ENCODE assay signal across 10 mouse cellular contexts in the genomic region with DNA sequence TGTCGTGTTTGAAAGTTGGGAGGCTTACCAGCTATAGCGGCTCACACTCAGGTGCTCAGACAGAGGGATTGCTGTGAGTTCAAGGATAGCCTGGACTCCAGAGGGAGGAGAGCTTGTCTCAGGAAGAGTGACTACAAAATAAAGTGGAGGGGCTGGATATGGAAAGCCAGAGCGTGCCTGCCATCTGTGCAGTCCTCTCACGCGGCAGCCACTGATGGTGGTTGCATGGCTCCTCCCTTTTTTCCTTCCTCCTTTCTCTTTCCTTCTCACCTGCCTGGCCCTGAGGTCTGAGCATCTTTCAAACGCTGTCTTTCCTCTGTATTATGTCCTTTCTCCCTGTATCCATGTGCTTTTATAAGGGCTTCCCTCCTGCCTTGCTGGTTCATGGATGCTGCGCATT. TPM values are rescaled to one million over a fixed set of nuclear protein-coding genes. Genes with fewer than 3 reads are reported as not detected.
DNase-seq lines count a peak whose midpoint lies in the region; ATAC-seq and TF ChIP-seq lines count a peak whose summit lies in the region.
"Had no signal": no experiment of that assay in that cellular context is flagged by ENCODE, and none has a peak within 500 bp of the region (broad histone marks: within the 10 kb centered on the region; RNA-seq: fewer than 3 reads in every experiment).

No protein-coding gene starts in this region.

- WGBS in kidney, embryonic 16.5 days: 78% methylated on average over 7 of the region's 7 CpGs
- 81% methylated on average over 7 of the region's 7 CpGs for WGBS in limb, embryonic 10.5 days
- WGBS in neural tube, embryonic 13.5 days: 82% methylated on average over 7 of the region's 7 CpGs

- no peaks in the 10 kb centered on the region for H3K27me3 ChIP-seq in kidney, embryonic 16.5 days (ENCODE audit: insufficient read depth, low read length)
- H3K27me3 ChIP-seq in limb, embryonic 10.5 days (ENCODE audit: low read depth, poor library complexity, severe bottlenecking): no peaks in the 10 kb centered on the region
- no peaks in the 10 kb centered on the region for H3K27me3 ChIP-seq in neural tube, embryonic 13.5 days

- no peak overlapping the region for H3K9ac ChIP-seq in kidney, embryonic 16.5 days (replicated peaks; ENCODE audit: low read length)
- peak overlapping the region; percentile 84; the same call in 1 of the 2 replicates for H3K9ac ChIP-seq in neural tube, embryonic 13.5 days

- no peak for ATAC-seq in kidney, embryonic 16.5 days (ENCODE audit: low FRiP score, low TSS enrichment)
- no peak for ATAC-seq in neural tube, embryonic 13.5 days (ENCODE audit: low read depth)
- no peak for ATAC-seq in erythroid progenitor cell, adult 5-6 weeks (replicated peaks; ENCODE audit: low FRiP score, poor library complexity, severe bottlenecking)
- ATAC-seq: inflammation-experienced regulatory T-cells, adult 6 months had no signal

- DNase-seq in kidney, postnatal 14 days: no peak
- no peak for DNase-seq in limb, embryonic 10.5 days (ENCODE audit: low spot score)
- DNase-seq in spleen, postnatal 4 days (ENCODE audit: low spot score in 2 of 2): no peak
- no peak for DNase-seq in yolk sac, embryonic 10.5 days (ENCODE audit: low spot score)

- H3K4me1 ChIP-seq in kidney, embryonic 16.5 days (ENCODE audit: insufficient read depth, low read length): peaks cover 21% of the 10 kb centered on the region
- peaks cover 7% of the 10 kb centered on the region for H3K4me1 ChIP-seq in embryonic fibroblast, embryonic 13.5 days (ENCODE audit: control insufficient read depth, insufficient read depth, low read length)
- peaks cover 36% of the 10 kb centered on the region for H3K4me1 ChIP-seq in limb, embryonic 10.5 days
- peaks cover 45% of the 10 kb centered on the region for H3K4me1 ChIP-seq in neural tube, embryonic 13.5 days (replicated peaks)

- peak overlapping the region; percentile 89; the same call in 1 of the 2 replicates for H3K4me2 ChIP-seq in kidney, embryonic 16.5 days (replicated peaks; ENCODE audit: low read depth, low read length)
- H3K4me2 ChIP-seq in neural tube, embryonic 13.5 days: peak overlapping the region; percentile 90

- TF ChIP-seq CTCF in embryonic fibroblast, embryonic 13.5 days (IDR thresholded peaks at IDR 0.05; ENCODE audit: borderline replicate concordance, insufficient read depth, low read length): no peak

- H3K9me3 ChIP-seq in kidney, embryonic 16.5 days (ENCODE audit: low read length): no peaks in the 10 kb centered on the region
- no peaks in the 10 kb centered on the region for H3K9me3 ChIP-seq in limb, embryonic 10.5 days (replicated peaks)
- H3K9me3 ChIP-seq in neural tube, embryonic 13.5 days: no peaks in the 10 kb centered on the region

- H3K4me3 ChIP-seq in kidney, embryonic 16.5 days (ENCODE audit: low read length): no peak overlapping the region
- peak overlapping the region; percentile 81 for H3K4me3 ChIP-seq in embryonic fibroblast, embryonic 13.5 days (ENCODE audit: insufficient read depth, low read length)
- peak overlapping the region; percentile 79; the same call in 1 of the 2 replicates for H3K4me3 ChIP-seq in limb, embryonic 10.5 days
- 0 out of 2 replicates have a peak overlapping the region, but pooled peaks have one; percentile 82 for H3K4me3 ChIP-seq in neural tube, embryonic 13.5 days

- TF ChIP-seq POLR2A in embryonic fibroblast, embryonic 13.5 days (IDR thresholded peaks at IDR 0.05; ENCODE audit: low read depth, low read length): no peak

- H3K27ac ChIP-seq in kidney, embryonic 16.5 days (ENCODE audit: low read length): no peak overlapping the region
- H3K27ac ChIP-seq in embryonic fibroblast, embryonic 13.5 days (ENCODE audit: insufficient read depth, low read length): no peak overlapping the region
- peak overlapping the region; percentile 63; the same call in 1 of the 2 replicates for H3K27ac ChIP-seq in limb, embryonic 10.5 days
- H3K27ac ChIP-seq in neural tube, embryonic 13.5 days (replicated peaks): no peak overlapping the region
- H3K27ac ChIP-seq: macrophage had no signal

- peaks cover 5% of the 10 kb centered on the region for H3K36me3 ChIP-seq in kidney, embryonic 16.5 days (ENCODE audit: insufficient read depth, low read length)
- peaks cover 40% of the 10 kb centered on the region for H3K36me3 ChIP-seq in limb, embryonic 10.5 days
- peaks cover 16% of the 10 kb centered on the region for H3K36me3 ChIP-seq in neural tube, embryonic 13.5 days

RNA-seq across cellular contexts. Expression of gene Aacs, which starts 2.4 kb away (rescaled TPM):
- 39.8 and 41.1 TPM in 2 replicates for polyA plus RNA-seq in kidney, embryonic 16.5 days (2015; fragmentation: Nextera tagmentation; extraction: Ambion mirVana)
- polyA plus RNA-seq in embryonic fibroblast, embryonic 13.5 days (2011; ENCODE audit: insufficient read length, low read depth, missing spikeins): 40.7 and 44.4 TPM in 2 replicates
- polyA plus RNA-seq in limb, embryonic 10.5 days (2016; fragmentation: Nextera tagmentation; extraction: Ambion mirVana): 56.7 and 57.9 TPM in 2 replicates
- 65.5 and 69.2 TPM in 2 replicates for polyA plus RNA-seq in neural tube, embryonic 13.5 days (2015; fragmentation: Nextera tagmentation; extraction: Ambion mirVana)
- total RNA-seq in erythroid progenitor cell, adult 5-6 weeks (2015; ENCODE audit: low replicate concordance): 6.5 and 13.4 TPM in 2 replicates
- total RNA-seq in erythroid progenitor cell, adult 5-6 weeks (2017; ENCODE audit: low replicate concordance): 1.2 and 7.1 TPM in 2 replicates

RNA-seq across cellular contexts. Expression of gene Bri3bp, which starts 36.7 kb away (rescaled TPM):
- 44.4 and 46.1 TPM in 2 replicates for polyA plus RNA-seq in kidney, embryonic 16.5 days (2015; fragmentation: Nextera tagmentation; extraction: Ambion mirVana)
- polyA plus RNA-seq in embryonic fibroblast, embryonic 13.5 days (2011; ENCODE audit: insufficient read length, low read depth, missing spikeins): 30.2 and 37.5 TPM in 2 replicates
- 52.1 and 59.0 TPM in 2 replicates for polyA plus RNA-seq in limb, embryonic 10.5 days (2016; fragmentation: Nextera tagmentation; extraction: Ambion mirVana)
- 33.3 and 33.8 TPM in 2 replicates for polyA plus RNA-seq in neural tube, embryonic 13.5 days (2015; fragmentation: Nextera tagmentation; extraction: Ambion mirVana)
- 5.4 and 10.5 TPM in 2 replicates for total RNA-seq in erythroid progenitor cell, adult 5-6 weeks (2015; ENCODE audit: low replicate concordance)
- 2.0 and 2.4 TPM in 2 replicates for total RNA-seq in erythroid progenitor cell, adult 5-6 weeks (2017; ENCODE audit: low replicate concordance)

RNA-seq across cellular contexts. Expression of gene Dhx37, which starts 44.1 kb away (rescaled TPM):
- 10.4 and 14.2 TPM in 2 replicates for polyA plus RNA-seq in kidney, embryonic 16.5 days (2015; fragmentation: Nextera tagmentation; extraction: Ambion mirVana)
- 18.6 and 27.6 TPM in 2 replicates for polyA plus RNA-seq in embryonic fibroblast, embryonic 13.5 days (2011; ENCODE audit: insufficient read length, low read depth, missing spikeins)
- polyA plus RNA-seq in limb, embryonic 10.5 days (2016; fragmentation: Nextera tagmentation; extraction: Ambion mirVana): 23.5 and 25.5 TPM in 2 replicates
- polyA plus RNA-seq in neural tube, embryonic 13.5 days (2015; fragmentation: Nextera tagmentation; extraction: Ambion mirVana): 9.0 and 10.6 TPM in 2 replicates
- total RNA-seq in erythroid progenitor cell, adult 5-6 weeks (2015; ENCODE audit: low replicate concordance): 3.2 and 5.0 TPM in 2 replicates
- 3.6 and 15.9 TPM in 2 replicates for total RNA-seq in erythroid progenitor cell, adult 5-6 weeks (2017; ENCODE audit: low replicate concordance)

RNA-seq across cellular contexts. Expression of gene Tmem132b, which starts 53.5 kb away (rescaled TPM):
- 0.18 and 0.39 TPM in 2 replicates for polyA plus RNA-seq in kidney, embryonic 16.5 days (2015; fragmentation: Nextera tagmentation; extraction: Ambion mirVana)
- polyA plus RNA-seq in embryonic fibroblast, embryonic 13.5 days (2011; ENCODE audit: insufficient read length, low read depth, missing spikeins): 0.07 TPM in 1 of 2 replicates, not detected in the other
- polyA plus RNA-seq in limb, embryonic 10.5 days (2016; fragmentation: Nextera tagmentation; extraction: Ambion mirVana): 0.03 TPM in 1 of 2 replicates, not detected in the other
- 3.0 TPM in 2 replicates for polyA plus RNA-seq in neural tube, embryonic 13.5 days (2015; fragmentation: Nextera tagmentation; extraction: Ambion mirVana)
- not detected in 2 replicates for total RNA-seq in erythroid progenitor cell, adult 5-6 weeks (2015; ENCODE audit: low replicate concordance)
- total RNA-seq in erythroid progenitor cell, adult 5-6 weeks (2017; ENCODE audit: low replicate concordance): not detected in 2 replicates
- polyA plus RNA-seq: inflammation-experienced regulatory T-cells, adult 6 months; macrophage had no signal
